Mouse (Mus musculus): Measurements from ENCODE around the gene Syvn1.

- TF ChIP-seq POLR2A (IDR thresholded peaks at IDR 0.05; ENCODE audit: control insufficient read depth in 1 of 2, insufficient read depth in 1 of 2, low read depth in 1 of 2, low read length in 2 of 2, poor library complexity in 1 of 2), result peak; percentile 74 to 83; a peak in 3 of 4 replicates
- TF ChIP-seq CTCF (IDR thresholded peaks at IDR 0.05 in 2 of 3, conservative IDR thresholded peaks at IDR 0.05 in 1 of 3; ENCODE audit: control insufficient read depth in 1 of 3, insufficient read depth in 1 of 3, low read depth in 2 of 3, low read length in 3 of 3, poor library complexity in 1 of 3, severe bottlenecking in 1 of 3), result no peak
- peak; percentile 81 for TF ChIP-seq ZNF384 (IDR thresholded peaks at IDR 0.05; ENCODE audit: low read depth, low read length)
- peak; percentile 82 for TF ChIP-seq MAX (IDR thresholded peaks at IDR 0.05; ENCODE audit: low read length)
- TF ChIP-seq EP300 (IDR thresholded peaks at IDR 0.05; ENCODE audit: low read depth in 1 of 2, low read length in 2 of 2), result no peak
- TF ChIP-seq TCF12 (IDR thresholded peaks at IDR 0.05; ENCODE audit: low read depth, low read length), result peak; percentile 67
- TF ChIP-seq MAFK (IDR thresholded peaks at IDR 0.05; ENCODE audit: borderline replicate concordance, low read depth, low read length), result no peak
- peak; percentile 98 for TF ChIP-seq E2F4 (IDR thresholded peaks at IDR 0.05; ENCODE audit: borderline replicate concordance, low read depth, low read length)
- TF ChIP-seq KAT2A (conservative IDR thresholded peaks at IDR 0.05; ENCODE audit: low read depth, low read length), result peak; percentile 84
- peak; percentile 100 for TF ChIP-seq ELF1 (IDR thresholded peaks at IDR 0.05; ENCODE audit: low read depth, low read length)
- no peak for TF ChIP-seq GATA1 (IDR thresholded peaks at IDR 0.05; ENCODE audit: low read depth, low read length)
Measured at GRCm38 (mm10) chr19:6084478-6085248, 38.3 kb downstream of the Syvn1 start, which contains the start of the genes Zfpl1 and Cdca5.
